18 mouse cellular contexts compared by ENCODE assay signal in genomic region chr12:54887580-54888127, GRCm38 (mm10).
"Had no signal": no experiment of that assay in that cellular context is flagged by ENCODE, and none has a peak within 500 bp of the region (broad histone marks: within the 10 kb centered on the region; RNA-seq: fewer than 3 reads in every experiment).

No protein-coding gene starts in this region.

- H3K9me3 ChIP-seq: midbrain, embryonic 10.5 days; midbrain, embryonic 12.5 days; neural tube, embryonic 13.5 days; neural tube, embryonic 15.5 days had no signal

- H3K9ac ChIP-seq: lung, embryonic 14.5 days; midbrain, embryonic 12.5 days; neural tube, embryonic 13.5 days; neural tube, embryonic 15.5 days had no signal

- H3K4me1 ChIP-seq: midbrain, embryonic 10.5 days; midbrain, embryonic 12.5 days; neural tube, embryonic 13.5 days; neural tube, embryonic 15.5 days had no signal

- DNase-seq: lung, embryonic 14.5 days; lung, postnatal 10 days; lung, postnatal 4 days; midbrain, embryonic 14.5 days; retina, postnatal 1 day; right cerebral cortex, adult 18-20 months; right cerebral cortex, postnatal 25 days; right cerebral cortex, postnatal 4 days; spleen, adult 18-20 months; thymus, adult 18-20 months; thymus, postnatal 14 days; thymus, postnatal 36 days had no signal

- H3K27me3 ChIP-seq: midbrain, embryonic 12.5 days; neural tube, embryonic 13.5 days; neural tube, embryonic 15.5 days had no signal

- H3K36me3 ChIP-seq: neural tube, embryonic 15.5 days had no signal

- H3K4me3 ChIP-seq: midbrain, embryonic 10.5 days; midbrain, embryonic 12.5 days; myocyte; neural tube, embryonic 13.5 days; neural tube, embryonic 15.5 days had no signal

- H3K4me2 ChIP-seq: lung, embryonic 14.5 days; midbrain, embryonic 12.5 days; neural tube, embryonic 13.5 days; neural tube, embryonic 15.5 days had no signal

- H3K27ac ChIP-seq: midbrain, embryonic 10.5 days; midbrain, embryonic 12.5 days; neural tube, embryonic 13.5 days; neural tube, embryonic 15.5 days had no signal

- ATAC-seq: midbrain, embryonic 16.5 days had no signal
